Mouse (Mus musculus) erythroblast, embryonic 14.5 days (primary cell): ENCODE measurements around the gene Gpr157.

Experiments
- GATA1 ChIP-seq: IDR thresholded peaks from 2 replicates; pipeline ENCODE4 v1.6.1; 2012; ENCODE audit warnings: low read length, inconsistent platforms, mixed read lengths
- TAL1 ChIP-seq: IDR thresholded peaks from 3 replicates; pipeline ENCODE4 v1.6.1; 2012; ENCODE audit warnings: low read length, inconsistent platforms, mixed read lengths

- TF ChIP-seq GATA1, result no peak
- no peak for TF ChIP-seq TAL1
These were observed 18.9 kb upstream of the Gpr157 start for GRCm38 (mm10) chr4:150068216-150068615.
